Mouse (Mus musculus): ENCODE measurements at regions not wholly inside any gene's neighbourhood (a gene's known extent, or its start where the extent isn't known, plus 50 kb on each side); places are given as distances from the start of the nearest gene placed in this dataset.

DNA sequence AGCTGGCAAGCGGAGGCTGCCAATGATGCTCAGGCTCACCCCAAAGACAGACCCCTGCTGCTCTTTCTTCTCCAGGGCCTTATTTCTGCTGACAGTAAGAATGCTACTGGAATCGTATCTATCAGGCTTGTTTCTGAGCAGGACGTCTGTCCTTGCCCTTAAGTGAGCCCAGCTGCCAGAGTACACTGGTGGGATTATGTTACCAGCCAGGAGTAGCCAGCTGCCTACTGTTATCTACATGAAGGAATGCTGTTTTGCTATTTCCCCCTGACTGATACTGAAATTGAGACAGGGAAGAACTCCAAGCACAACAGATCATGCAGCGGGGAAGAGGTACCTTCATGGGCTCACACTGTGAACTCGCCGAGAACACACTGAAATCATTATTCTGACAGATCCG, 228.2 kb upstream of the Rasgrp1 start:
- DNase-seq: no peak

DNA sequence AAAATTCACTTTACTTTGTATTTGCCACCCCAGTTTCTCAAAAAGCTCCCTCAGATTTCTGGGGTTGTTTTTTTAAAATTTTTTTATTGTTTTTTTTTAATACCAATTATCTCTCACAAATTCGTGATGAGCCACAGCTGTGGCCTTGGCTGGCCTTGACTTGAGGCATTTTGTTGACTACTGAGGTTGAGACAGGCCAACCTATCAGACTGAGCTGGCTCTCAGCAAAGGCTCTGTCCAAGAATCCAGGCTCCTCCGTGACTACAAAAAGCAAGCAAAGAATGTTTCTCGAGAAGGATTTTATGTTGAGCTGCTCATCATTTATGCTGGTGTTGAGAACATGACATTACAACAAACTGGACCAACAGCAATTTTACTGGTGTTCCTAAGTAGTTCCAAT, 244.6 kb upstream of the Rasgrp1 start:
- DNase-seq: no peak

DNA sequence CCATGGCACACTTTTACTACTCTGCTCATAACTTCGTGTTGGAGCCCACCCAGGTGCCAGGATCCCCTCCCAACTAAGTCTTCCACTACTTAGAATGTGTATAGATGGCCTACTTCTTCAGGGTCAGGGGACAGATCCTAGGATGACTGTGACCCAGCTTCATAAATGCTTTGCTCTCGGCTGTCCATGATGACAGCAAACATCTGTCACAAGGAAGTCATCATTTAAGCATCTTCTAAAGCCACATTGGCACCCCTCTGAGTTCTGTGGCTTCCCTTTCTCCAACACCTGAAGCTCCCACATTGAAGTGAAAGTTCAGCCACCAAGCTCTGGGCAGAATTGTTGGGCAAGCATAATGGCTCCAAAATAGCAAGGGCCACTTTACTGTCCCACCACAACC, 252.2 kb upstream of the Rasgrp1 start:
- DNase-seq: no peak

DNA sequence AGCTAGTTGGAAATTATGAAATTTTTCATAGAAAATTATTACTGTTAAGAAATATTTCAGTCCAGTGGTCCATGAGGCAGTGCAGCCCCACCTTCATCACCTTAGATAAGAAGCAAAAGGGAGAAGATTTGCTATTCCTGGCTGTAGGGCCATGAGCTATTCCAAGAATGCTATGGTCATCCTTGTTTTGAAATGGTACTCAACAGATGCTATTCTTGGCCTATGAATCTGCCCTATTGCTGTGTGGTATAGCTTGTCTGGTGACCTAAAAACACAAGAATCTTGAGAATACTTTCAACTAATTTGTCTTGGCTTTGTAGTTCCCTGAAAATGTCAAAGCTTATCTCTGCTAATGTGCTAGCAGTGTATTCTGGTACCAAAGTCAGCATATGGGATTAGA, 254.8 kb upstream of the Rasgrp1 start:
- DNase-seq: no peak

DNA sequence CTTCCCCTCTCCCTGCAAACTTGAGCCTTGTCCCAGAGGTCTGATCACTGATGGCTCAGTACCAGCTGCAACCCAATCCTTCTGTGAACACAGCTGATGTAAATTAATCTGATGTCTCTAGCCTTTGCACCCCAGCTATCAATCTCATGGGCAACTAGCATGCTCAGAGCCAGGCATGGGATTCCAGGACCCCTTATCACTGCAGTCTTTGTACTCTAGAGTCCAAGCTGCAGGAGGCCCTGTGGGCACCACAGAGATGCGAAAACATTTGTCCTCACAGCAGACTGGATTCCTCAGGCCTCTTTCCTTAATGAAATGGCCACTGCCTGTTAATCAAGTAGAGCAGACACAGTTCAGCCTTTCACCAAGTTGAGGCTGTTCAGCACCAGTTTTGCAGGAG, 272.0 kb upstream of the Rasgrp1 start:
- no peak for DNase-seq

DNA sequence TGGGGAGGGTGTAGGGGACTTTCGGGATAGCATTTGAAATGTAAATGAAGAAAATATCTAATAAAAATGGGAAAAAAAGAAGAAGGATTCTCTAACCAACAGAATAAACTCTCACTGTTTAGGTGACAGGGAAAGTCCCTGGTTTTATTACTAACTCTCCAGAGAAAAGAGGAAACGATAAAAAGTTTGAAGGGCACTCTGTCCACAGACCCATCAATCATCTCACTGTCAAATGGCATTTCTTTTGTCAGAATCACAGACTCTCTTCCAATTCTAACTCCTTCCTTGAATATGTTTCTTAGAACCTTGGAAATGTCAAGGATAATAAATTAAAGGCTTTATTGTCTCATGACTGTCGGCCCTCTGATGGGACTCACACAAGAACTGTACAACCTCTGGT, 275.3 kb upstream of the Rasgrp1 start:
- DNase-seq: no peak

DNA sequence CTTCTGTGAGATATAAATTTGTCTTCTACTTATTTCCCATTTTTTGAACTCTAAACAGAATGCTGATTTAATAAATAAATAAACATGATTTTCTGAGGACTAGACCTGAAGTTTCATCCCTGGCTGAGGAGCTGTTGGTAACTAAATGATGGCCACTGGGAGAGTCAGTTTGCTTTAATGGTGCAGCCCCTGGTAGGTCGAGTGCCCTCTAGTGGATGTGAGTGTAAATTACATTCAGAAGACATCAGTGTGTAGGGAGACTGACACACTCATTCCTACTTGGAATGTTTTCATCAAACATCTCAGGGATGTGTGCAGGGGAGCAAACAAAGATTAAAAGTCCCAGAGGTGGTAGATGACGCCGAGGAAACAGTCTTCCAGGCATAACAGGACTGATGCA, 281.2 kb upstream of the Rasgrp1 start:
- DNase-seq: no peak

DNA sequence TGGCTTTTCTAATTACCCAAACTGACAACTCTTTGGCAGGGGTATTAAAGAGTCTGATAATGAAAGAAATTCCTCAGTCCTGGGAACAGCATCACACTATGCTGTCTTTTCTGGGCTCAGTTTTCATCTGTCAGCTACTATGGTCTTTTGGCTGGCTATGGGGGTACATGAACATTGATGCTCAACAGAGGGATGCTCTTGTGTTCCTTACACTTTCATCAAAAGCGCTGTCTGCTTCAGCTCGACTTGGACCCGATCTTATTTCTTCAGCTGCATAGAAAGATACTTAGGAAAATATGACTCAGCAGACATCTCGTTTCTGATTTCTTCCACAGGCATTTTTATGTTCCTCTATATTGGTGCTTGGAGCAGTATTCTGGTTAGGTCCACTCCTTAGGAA, 292.1 kb upstream of the Rasgrp1 start:
- no peak for DNase-seq

DNA sequence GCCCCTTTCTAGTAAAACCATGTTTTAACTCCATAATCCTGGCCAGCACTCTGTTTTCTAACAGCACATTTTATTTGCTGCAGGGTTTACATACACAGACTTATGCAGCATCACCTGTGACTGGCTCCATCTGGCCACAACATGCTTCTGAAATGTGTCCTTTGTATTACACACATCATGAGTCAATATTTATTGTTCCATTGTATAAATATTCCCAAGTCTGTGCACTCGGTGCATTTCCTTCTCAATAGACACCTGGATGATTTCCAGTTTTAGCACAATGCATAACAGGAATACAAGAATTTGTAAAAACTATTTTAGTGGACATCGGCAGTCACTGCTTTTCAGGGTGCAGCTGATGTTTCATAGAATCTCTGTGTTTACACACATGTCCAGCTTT, 294.6 kb upstream of the Rasgrp1 start:
- no peak for DNase-seq

DNA sequence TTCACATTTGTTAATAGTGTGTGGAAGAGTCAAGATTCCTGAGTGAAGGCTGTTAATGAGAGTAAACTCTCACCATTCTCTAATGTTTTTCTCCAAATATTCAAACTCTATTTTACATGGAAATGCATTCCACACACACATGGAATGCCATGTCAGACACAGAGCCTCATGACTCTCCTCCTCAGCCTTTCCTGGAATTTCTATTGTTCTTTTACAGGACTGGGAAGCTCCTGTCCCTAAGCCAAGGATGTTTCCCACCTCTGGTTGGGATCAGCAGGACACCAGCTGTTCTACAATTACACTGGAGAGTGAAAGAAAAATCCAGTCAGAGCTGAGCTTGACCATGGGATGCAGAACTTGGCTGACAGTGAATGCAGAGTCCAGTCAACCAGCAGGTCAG, 309.3 kb upstream of the Rasgrp1 start:
- DNase-seq: no peak

DNA sequence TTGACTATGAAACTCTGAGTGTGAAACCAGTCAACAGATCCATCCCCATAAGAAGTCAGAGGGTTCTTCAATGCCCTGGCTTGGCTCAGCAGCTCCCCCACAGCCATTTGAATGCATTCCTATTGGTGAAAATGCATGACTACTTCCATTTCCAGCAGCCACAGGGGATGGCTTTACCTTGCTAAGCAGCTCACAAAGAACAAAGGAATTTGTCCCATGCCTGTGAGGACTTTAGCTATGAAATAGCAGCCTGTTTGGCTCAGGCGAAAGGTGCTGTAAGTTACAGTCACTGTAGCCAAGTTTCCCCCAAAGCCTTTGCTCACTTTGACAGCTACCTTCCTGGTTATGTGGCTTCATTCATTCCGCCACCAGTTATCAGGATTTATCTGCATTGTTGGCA, 309.8 kb upstream of the Rasgrp1 start:
- no peak for DNase-seq

DNA sequence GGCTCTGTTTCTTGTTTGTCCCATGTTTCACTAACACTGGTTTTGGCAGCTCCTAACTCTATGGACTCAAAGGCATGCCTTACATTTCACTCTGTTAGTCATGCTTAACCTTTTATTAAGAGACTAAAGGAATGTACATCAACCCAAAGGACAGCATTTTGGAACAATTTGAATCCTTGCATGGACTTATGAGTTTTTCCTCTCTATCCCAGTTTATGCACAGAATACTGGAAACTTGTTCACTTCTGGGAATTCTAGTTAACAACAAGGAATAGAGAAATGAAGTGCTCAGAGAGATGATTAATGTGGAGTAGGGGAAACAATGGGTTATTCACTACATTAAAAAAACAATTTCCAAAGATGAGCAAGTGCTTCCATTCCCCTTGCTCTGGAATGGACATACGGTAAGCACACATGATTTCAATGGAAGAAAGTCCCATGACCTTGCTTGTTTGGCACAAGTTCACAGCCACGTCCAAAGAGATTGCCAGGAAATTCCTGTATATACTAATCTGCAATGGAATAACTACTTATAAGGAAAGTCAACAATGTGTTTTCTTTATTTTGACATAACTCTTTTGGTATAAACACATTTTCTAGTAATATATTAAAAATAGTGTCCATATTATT, 313.9 kb upstream of the Rasgrp1 start:
- no peak for DNase-seq

DNA sequence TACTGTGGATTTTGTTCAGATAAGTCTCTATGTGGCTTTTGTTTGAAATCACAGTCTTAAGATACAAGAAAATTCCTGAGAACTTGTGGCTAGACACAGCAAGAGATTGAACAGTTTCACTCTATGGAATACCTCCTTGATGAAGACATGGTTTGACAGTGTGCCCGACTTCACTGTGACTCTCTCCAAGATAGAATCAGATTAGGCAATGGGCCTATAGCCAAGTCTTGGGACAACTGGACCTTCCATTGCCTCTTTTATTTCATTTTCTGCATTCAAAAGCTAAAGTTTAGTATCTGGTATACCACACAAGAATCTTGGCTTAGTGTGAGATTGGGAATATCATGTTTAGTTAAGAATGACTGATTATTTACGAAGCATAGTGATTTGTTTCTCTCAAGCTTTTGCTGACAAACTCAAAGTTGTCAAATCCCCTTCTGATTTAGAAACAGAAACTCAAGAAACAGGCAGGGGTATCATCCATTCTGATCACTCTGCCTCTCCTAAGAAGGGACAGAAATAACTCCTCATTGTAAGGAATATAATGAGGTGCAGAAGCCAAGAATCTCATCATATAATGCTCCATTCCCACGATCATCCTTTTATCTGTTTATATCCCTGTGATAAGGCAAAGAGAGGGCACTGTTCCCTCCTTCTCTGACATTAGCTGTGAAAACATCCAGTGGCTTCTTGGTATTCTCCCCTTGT, 317.6 kb upstream of the Rasgrp1 start:
- DNase-seq: no peak

DNA sequence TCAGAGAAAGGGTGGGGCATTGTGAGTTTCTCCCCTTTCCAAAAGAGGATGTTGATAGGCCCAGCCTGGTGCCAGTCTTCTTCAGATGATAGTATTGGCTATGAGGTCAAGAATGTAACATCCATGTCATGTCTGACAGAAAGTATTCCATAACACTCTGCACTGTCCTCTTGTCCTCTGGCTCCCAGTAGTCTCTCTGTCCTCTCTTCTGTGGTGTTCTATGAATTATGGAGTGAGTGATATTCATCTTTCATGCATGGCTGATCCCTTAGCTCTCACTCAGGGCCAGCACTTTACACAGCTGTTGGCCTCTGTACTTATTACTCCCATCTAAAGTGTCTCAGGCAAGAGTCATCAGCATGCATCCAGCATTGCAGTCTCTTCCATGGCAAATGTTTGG, 319.9 kb upstream of the Rasgrp1 start:
- no peak for DNase-seq

DNA sequence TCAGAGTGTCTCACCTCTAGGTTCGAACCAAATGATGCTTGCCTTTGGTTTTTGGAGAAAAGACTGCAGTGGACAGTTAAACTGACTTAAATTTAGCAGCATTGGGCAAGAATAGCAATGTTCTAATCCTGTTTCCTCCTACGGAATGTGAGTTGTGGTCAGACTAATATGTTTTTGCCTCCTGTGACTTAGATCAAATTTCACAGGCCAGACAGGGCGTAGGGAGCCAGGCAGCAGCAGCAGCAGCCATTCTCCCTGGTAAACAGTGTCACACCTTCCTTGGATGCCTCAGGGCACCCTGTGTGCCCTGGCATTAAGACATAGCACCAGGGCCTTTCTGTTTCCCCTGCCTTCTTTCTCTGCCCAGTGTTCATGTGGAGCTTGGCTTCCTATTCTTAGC, 323.7 kb upstream of the Rasgrp1 start:
- DNase-seq: no peak

DNA sequence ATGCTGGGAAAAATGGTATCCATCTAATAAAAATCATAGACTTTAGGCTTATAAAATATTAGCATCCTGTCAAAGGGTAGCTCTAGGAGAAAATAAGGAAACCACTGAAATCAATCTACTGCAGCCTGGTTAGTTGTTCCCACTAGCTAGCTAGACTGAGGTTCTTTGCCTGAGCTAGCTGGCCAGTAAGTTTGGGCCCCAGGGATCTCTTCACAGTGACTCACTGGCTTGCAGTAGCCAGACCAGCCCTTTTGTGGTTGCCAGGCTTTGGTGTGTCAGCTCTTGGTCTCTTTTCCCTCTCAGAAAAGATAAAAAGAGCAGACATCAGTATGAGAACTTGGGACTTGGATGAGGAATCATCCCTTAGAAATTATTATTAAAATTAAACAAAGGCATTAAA, 325.3 kb upstream of the Rasgrp1 start:
- DNase-seq: no peak

DNA sequence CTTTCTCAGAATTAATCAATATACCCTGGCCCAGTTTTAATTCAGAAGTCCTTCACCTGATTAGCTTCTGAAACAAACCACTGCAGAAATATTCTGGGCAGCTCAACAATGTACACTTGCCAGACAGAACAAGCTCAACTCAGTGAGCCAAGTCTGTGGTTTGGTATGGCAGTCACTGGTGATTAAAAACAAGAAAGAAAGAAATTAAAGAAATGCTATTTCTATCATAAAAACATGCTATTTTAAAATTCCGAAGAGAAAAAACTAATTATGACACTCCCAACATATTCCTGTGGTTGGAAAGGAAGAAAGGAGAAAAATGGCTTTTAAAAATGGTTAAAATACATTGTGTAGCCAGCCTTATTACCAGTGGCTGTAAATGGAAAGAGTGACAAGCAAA, 332.1 kb upstream of the Rasgrp1 start:
- no peak for DNase-seq

DNA sequence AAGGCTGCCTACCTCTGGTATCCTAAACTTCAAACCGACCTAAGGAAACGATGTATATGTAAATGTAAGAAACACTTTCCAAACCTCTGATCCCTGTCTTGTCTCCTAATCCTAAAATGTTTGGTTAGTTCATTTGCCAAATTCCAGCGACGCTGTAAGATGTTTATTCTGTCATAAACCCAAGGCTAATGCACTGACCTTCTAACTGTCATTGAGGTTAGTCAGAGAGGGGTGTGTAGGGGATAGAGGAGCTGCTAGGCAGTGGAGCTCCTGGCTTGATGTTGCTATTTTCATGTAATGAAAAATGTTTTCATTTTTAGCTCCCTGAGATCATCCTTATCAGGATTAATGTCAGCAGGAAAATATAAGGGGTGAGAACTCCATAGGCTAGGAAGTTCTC, 335.8 kb upstream of the Rasgrp1 start:
- no peak for DNase-seq

DNA sequence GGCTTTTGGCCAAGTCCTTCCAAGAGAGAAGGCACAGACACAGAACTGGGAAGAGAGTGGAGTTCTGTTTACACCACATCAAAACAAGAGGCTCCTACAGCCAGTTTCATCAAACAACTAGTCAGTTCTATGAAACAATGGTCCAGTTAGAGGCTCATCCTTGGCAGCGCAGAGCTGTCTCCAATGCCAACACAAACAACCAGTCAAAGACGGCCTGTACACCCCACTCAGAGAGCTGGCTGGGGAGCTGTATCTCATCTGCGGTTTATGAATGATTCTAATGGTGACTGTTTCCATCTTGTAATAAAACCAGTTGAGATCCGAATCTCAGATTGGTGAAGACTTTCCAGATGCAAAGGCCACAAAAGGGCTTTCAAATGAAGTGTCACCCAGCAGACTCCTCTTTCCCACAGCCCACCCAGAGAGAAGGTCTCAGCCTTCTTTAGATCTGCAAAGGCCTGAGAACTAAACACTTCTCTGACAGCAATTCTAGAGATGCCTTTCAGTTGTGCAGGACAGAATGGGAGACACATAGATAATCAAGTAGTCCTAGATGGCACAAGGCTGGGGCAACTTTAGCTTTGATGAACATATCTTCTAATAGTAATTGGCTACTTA, 343.1 kb upstream of the Rasgrp1 start:
- DNase-seq: peak; percentile 5 to 11

DNA sequence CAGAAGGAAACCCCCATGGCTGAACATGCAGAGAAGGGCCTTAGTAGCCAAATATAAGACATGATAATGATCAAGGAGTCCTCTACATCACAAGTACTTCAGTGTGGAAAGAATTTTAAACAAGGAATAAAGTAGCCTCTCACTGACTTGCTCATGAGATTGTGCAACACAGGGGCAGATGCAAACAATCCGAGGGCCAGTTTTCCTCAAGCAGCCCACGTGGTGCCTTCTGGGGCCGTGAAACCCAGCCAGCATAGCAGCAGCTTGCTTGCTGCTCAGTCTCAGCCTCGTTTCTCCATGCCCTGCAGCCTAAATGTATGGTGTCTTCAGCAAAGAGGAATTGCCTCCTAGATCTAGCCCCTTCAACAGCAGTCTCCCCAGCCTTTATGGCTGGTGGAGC, 350.7 kb upstream of the Rasgrp1 start:
- DNase-seq: no peak

DNA sequence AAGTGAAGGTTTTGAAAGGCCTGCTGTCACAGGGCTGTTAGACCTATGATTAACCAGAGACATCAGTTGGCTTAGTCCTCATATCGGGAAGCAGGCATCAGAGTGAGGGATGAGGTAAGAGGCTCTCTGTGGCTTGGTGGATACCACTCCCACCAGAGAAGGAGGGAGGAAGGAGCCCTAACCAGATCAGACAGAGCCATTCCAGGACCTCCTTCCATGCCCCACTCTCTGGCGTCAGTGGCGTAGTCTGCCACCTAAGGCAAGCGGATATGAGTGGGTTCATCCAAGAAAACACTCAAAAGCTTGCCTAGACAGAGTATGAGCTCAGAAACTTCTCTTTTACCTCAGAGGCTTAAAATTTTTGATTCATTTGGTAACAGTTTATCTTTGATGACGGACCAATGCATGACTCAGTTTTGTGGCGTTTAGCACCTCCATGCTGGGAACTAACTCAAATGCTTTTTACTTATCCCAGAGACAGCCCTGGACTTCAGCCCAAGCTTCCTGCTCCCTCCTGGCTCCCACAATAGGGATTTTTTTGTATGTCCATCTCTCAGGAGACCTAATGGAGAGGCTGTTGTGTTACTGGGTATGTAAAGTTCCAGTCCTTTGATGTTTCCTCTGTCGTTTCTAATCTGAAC, 367.5 kb upstream of the Rasgrp1 start:
- no peak for DNase-seq

DNA sequence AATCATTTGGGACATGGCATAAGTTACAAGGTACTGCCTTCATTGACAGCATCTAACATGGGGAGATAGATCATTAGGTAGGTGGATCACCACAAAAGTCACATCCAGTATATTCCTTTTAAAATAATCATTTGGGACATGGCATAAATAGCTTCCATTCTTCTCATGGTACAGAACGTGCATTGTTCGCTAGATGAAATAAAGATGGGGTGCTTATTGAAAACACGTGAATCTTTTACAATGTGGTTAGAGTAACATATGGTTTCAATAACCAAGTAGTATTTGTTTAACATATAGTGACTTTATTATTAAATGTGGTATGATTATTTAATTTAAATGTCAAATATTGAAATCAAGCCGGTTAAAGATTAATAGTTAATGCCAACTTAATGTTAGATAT, 381.3 kb upstream of the Rasgrp1 start:
- DNase-seq: no peak

DNA sequence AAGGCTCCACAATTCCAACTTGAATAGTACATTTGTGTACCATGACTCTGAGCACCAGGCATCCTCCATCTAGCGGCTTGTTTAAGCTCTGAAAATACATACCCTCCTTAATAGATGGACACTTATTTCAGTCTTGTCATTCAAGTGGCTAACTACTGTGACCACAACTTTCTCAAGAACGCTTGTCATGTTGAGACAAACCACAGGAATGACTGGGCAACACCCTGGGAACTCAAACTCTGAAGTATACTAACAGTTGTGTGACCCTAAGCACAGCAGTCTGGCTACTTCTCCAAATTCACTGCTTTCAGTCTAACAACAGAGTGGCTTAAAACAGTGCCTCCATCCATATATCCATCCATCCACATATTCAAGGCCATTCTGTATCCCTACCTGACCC, 380.4 kb upstream of the Thbs1 start:
- no peak for DNase-seq

DNA sequence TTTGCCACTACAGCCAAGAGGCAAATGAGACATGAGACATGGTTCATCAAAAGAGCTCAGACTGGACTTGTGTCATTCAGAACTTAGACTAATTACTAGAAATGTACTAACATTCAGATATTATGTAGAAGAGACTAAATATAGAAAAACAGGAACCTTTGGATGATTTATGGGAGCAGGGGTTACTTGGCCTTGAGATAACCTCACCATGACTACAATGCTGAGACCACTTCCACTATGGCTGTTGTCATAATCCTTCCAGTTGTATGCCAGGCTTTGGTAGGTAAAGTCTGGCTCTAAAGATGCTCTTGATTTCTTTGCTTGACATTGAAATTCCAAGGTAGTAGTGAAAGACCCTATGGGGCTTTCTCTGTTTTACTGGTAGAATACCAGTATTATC, 369.3 kb upstream of the Thbs1 start:
- DNase-seq: no peak

Measured in cerebellum, adult 18-20 months (tissue).